Mouse (Mus musculus) granulocyte monocyte progenitor cell, adult 5-6 weeks (primary cell): Measurements from ENCODE around the gene Spocd1. TPM values are rescaled to one million over a fixed set of nuclear protein-coding genes. Genes with fewer than 3 reads are reported as not detected.

Experiments
- ATAC-seq: replicated peaks from 2 replicates; pipeline ENCODE4 v1.8.0; 2016; ENCODE audit warnings: mild to moderate bottlenecking, moderate TSS enrichment, inconsistent platforms; ENCODE audit not compliant: poor library complexity, severe bottlenecking
- total RNA-seq, 2 experiments: library from RNA; stranded (forward) in 1 of 2; stranded (reverse) in 1 of 2; fragments of 200-712, 200-1000 nt in 1 of 2; fragments of >200 nt in 1 of 2; fragmentation: Nextera tagmentation in 1 of 2; gene quantifications; 2 replicates each; pipeline ENCODE4 v1.2.3; 2014 to 2017

The Spocd1 gene
- total RNA-seq (2014; fragmentation: Nextera tagmentation) (1.4 TPM in 1 of 2 replicates, not detected in the other), total RNA-seq (2017) (not detected in 2 replicates)

DNA sequence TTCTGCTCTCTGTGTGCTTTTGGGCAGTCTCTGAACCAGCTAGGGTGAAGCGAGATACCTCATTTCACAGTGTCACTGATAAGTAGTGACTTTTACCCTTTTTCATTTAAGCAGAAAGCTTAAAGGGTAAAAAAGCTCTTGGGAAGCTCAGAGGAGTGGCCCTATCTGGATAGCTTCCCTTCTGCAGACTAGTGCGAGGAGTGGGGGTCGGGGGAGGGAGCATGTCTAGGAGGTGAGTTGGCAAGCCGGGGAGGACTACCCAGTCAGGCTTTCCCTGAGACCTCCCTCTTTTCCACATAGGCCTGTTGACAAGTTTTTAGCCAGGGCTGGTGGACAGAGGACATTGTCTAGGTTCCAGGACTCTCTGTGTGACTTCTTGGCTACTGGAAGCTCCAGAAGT, at the start of gene Spocd1:
Gene Spocd1, plus strand, starts transcription at position 301 of the 400 bp plus-strand sequence.
- no peak for ATAC-seq

DNA sequence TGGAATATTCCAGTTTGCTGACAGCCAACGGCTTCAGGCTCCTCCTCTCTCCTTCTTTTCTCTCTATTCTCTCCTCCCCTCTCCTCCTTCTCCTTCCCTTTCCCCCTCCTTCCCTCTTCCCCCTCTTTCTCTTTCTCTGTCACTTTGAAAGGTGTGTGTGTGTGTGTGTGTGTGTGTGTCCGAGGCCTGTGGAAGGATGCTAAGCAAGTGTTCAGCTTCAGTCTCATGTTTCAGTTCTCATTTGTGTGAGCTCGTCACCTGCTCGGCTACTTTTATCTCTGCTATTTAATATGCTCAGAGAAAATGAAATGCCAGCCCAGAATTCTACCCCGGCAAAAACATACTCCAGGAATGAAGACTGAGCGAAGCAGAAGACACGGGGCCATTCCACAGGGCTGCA, 48.4 kb upstream of the Spocd1 start:
- no peak for ATAC-seq

DNA sequence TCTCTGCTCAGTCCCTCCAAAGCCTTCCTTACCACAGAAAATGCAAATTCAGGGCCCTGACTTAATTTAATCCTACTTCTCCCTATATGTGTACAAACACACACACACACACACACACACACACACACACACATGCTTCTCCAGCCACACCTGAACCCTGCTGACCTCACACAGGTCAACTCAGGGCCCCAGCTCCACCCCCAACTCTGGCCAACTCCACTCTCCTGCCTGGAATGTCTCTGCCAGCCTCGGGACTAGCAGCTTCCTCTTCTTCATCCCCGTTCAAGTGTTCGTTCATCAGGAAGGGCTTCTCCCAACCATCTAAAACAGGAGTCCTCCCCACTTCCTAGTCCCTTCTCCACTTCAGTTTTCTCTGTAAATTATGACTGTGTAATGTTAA, 47.4 kb upstream of the Spocd1 start:
- ATAC-seq, result no peak

DNA sequence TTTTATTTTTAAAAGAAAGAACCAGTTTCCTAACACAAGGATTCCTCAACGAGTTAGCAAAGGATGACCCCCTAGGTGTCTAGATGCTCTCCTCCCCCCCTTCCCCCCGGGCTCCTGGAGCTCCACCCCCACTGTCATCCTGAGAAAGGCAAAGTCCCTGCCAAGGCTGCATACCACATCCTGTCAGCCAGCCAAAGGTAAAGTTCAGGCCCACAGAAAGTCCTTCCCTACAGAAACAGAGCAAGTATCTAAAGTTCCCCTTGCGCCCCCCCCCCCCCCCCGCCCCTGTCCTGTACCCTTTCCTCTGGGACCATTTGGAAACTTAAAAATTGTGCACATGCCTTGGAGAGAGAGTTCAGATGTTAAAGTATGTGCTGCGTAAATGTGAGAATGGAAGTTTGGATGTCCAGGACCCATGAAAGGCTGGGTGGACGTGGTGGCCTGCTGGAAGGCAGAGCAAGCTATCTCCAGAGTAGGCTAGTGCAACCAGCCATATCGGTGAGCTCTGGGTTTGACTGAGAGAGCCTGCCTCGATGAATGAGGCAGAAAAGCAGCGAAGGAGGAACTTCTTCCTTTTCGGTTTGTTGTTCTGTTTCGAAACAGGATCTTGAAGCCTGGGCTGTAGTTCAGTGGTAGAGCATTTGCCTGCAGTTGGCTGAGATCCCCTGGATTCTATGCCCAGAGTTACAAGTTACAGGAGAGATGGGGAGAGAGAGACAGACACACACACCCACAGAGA, 46.3 kb upstream of the Spocd1 start:
- peak; percentile 87 for ATAC-seq

DNA sequence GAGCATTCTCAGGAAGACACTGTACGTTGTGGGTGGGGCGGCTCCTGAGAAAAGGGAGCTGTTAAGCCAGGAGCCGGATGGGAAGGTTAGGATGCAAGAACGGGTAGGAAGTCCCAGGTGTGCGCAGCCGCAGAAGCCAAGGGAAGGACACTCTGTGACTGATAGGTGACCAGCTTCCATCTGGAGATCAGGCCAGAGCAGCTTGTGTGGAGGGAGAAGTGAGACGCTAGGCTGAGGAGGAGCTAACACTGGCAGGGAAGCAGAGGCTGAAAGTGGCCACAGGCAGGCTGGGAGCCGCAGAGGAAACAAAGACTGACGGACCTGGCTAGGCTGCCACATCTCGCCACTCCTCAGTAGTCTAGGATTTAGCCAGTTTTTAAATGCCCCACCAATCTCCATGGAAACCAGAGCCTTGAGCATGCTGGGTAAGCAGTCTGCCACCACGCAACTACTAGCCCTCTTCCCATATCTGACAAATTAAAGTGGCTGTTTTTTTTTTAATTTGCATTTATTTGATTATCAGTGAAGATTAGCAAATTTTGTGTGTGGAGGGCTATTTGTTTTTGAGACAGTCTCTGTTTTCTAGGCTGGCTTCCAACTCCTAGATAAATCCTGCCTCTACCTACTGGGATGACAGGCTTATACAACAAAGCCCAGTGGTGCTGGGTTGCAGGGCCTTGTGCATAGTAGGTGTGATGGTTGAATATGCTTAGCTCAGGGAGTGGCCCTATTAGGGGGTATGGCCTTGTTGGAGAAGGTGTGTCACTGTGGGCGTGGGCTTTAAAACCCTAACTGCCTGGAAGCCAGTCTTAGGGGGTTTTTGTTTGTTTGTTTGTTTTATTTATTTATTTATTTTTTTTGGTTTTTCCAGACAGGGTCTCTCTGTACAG, 44.8 kb upstream of the Spocd1 start:
- ATAC-seq, result peak; percentile 54

DNA sequence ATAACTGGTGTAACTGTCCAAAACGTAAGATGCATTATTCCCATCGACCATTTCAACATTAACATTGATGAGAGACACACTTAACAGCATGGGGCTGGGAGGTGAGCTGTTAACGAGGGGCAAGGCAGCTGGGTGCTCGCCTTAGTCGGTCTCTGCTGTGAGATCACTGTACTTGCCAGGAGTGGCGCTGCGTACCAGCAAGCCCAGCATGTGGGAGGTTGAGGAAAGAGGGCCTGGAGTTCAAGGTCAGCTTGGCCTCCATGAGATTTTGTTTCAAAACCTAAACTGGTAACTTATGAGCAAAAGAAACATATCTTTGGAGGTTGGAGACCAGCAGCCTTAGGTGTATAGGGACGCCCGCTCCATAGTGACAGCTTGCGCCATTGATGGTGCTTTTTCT, 39.4 kb upstream of the Spocd1 start:
- ATAC-seq, result no peak

DNA sequence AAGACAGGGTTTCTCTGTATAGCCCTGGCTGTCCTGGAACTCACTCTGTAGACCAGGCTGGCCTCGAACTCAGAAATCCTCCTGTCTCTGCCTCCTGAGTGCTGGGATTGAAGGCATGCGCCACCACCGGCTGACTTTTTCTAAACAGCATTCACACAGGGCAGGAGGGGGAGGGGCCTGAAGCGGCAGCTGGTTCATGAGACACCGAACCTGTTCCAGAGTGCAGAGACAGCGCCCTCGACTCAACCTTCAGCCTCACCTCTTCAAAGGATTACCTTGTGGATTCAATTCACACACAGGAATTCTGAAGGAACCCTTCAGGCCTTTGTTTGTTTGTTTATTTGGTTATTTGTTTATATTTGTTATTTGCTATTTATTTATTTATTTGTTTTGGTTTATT, 39.0 kb upstream of the Spocd1 start:
- ATAC-seq, result no peak

DNA sequence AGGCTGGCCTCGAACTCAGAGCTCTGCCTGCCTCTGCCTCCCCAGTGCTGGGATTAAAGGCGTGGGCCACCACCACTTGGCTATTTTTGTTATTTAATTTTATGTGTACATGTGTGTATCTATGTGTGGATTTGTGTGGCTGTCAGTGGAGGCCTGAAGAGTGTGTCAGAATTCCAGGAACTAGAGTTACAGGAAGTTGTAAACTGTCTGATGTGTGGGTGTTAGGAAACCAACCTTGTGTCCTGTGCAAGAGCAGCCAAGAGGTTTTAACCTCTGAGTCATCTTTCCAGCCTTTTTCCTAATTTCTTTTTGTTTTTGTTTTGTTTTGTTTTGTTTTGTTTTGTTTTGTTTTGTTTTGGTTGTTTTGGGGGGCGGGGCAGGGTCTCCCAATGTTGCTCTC, 34.2 kb upstream of the Spocd1 start:
- peak; percentile 59 for ATAC-seq

DNA sequence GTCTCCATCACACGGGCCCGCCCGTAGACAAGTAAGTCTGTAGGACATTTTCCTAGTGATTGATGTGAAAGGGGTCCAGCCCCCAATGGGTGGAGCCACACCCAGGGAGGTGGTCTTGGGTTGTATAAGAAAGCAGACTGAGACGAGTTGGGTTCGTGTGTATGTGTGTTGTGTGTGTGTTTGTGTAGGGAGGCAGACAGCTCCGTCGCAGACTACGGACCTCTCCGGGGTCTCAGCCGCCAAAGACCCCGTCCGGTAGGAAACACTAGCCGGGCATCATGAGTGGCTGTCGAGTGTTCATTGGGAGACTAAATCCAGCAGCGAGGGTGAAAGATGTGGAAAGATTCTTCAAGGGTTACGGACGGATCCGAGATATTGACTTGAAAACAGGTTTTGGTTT, 30.2 kb upstream of the Spocd1 start:
- ATAC-seq, result peak; percentile 90

DNA sequence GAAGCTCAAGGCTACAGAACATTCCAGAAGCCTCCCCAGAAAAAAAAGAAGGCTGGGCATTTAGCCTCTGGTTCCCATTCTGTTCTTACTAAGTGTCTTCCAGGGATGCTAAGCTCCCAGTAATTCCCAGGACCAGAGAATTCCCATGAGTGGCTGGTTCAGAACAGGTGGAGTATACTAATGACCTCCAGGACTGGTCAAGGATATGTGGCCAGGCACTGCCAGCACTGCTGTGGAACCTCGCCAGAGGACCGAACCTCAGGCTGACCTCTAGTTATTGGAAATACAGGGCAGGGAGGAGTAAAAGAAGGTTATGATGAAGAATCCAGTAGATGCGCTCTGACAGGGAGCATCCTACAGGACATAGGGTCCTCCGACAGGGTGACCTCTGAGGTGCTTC, 26.7 kb upstream of the Spocd1 start:
- ATAC-seq, result no peak

DNA sequence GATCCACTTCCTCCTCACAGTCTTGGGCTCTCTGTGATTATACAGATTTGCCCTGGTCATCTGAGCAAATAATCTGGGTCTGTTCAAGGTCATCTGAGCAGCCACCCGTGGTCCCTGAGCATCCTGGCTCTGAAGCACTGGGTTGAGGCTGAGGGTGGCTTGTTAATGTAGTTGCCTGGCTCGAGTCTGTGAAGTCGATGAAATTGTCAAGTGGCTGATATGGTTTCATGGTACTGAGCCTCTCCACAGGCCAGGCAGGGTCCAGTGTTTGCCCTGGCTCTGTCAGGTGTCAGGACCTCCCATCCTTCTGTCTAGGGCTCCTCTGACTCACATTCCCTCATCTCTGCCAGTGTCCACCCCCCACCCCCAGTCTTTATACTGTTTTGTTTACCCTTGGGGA, 25.5 kb upstream of the Spocd1 start:
- ATAC-seq, result no peak

DNA sequence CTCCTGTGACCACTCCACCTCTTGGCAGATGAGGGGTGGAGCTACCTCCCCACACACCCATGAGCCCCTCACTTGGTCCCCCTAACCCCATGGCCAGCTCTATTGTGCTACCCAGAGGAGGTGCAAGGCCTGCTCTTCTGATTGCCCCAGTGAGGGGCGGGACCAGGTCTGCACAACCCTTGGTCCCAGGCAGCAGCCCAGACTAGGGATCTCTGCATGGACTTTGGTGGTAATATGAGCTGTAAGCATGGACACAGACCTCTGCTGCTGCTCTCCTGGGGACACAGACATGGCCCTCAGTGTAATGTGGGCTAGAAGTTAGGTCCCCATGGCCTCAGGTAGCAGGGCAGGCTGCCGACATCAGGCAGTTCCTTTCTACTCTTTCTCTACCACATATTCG, 24.0 kb upstream of the Spocd1 start:
- no peak for ATAC-seq

DNA sequence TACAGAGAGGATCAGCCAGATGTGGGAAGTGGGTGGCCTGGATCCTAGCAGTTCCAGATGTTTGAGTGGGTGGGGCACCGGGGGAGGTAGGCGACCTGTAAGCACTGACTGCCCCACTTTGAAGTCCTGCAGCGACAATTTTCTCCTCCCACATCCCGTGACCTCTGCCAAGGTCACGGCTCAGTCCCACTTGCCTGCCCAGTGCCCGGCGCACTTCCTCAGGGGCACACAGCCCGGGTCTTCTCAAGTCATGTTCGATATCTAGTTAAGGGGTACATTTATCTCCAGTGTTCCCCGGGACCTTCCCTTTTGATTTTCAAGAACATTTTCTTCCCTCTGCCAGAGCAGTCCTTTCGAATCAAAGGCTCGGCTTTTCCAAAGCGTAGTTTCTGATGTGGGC, 23.0 kb upstream of the Spocd1 start:
- no peak for ATAC-seq

DNA sequence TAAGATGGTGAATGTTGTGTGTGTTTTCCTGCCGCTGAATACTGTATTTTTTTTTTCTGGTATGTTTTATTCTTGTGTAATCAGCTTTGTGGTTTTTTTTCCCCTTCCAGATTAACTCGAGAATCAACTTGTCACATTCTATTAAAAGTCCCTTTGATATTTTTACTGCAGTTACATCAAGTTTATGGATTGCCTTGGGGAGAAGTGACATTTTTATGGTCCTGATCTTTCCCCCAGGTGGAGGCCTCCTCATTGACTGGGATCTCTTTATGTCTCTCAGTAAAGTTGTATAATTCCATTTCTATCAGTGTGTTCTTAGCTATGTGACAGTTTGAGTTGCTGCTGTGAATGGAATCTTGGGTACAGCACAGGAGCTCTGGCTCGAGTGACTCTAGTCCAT, 20.2 kb upstream of the Spocd1 start:
- no peak for ATAC-seq

DNA sequence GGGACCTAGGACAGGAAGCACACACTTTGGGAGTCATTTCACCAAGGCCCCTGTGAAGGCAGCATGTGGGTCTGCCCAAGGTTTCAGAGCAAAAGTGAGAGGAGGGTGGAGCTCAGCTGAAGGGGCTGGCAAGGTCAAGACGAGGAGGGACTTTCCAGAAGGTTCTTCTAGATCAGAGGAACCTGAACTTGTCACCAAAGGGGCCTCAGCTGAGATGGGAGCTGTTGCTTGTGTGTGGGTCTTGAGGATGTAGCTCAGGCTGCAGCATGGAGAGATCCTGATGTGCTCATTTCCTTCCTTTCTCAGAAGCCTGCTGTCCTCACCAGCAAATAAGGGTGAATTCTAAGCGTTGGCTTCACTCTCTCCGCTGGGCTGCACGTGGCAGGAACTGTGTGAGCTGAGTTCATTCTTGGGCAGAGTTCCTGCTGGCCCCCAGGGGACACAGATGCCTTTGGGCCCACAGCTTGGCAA, 19.8 kb upstream of the Spocd1 start:
- ATAC-seq, result peak; percentile 57

DNA sequence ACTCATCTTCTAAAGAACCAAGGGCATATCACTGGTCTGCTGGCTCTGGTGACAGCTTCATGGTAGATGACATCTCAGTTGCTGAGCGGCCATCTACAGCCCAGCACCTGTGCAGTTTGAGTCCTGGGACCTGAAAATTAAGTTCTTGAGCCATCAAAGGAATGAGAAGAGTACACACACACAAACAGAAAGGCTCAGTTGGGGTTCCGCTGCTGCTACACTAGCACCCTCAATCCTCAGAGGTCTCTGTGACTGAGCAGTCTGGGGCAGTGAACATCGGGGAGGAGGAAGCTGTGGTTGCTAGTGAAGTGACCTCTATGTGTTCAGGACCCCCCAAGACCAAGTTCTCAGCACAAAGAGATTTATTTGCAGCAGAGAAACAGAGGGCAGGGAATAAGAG, 16.1 kb upstream of the Spocd1 start:
- no peak for ATAC-seq

DNA sequence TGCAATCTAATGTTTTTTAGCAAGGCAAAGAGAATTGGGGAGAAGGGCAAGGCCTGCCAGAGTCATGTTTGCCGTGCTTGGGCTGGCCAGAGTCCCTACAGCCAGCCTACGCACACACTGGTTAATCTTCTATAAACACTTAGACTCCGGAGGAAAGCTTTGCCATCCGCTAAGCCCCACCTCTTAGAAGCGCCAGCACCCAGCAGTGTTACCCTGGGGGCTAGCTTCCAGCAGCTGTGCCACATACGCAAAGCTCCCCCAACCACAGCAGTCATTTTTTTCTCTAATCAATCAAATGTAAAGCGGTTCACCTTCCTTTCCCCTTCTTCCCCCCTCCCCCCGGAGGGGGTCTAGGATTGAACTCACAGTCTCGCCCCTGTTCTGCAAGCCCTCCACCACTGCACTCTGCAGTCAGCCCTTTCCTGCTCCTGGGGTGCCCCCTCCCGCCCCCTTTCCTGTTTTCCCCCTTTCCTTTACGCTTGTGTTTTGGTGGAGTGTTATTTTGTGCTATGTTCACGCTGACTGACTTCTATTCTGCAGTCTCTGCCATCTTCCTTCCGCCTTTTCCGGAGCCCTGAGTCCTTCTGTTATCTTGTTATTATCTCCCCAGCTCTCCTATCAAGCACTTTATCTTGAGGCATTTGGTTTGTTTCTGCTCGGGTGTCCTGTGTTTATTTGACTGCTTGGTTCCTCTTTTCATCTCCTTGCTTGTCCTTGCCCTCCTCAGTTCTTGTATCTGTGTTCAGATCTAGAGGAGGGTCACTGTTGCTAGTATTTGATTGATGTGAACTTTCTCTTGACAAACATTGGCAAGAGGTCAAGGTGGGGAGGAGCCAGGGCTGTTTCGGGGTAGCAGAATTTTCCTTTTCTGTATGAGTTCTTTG, 15.0 kb upstream of the Spocd1 start:
- peak; percentile 74 for ATAC-seq

DNA sequence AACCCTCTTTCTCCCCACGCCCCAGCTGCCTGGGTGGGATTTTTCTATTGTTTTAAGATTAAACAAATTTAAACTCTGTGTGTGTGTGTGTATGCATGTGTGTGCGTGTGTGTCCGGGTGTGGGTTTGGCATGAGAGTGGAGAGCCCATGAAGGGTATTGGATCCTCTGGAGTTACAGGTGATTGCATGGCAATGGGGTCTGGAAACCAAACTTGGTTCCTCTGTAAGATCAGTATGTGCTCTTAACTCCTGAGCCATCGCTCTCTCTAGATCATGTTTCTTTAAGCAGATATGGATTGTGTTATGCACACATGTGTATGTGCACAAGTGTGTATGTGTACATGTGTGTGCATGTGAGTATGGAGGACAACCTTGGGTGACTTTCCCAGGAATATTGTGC, 14.4 kb upstream of the Spocd1 start:
- ATAC-seq, result no peak

DNA sequence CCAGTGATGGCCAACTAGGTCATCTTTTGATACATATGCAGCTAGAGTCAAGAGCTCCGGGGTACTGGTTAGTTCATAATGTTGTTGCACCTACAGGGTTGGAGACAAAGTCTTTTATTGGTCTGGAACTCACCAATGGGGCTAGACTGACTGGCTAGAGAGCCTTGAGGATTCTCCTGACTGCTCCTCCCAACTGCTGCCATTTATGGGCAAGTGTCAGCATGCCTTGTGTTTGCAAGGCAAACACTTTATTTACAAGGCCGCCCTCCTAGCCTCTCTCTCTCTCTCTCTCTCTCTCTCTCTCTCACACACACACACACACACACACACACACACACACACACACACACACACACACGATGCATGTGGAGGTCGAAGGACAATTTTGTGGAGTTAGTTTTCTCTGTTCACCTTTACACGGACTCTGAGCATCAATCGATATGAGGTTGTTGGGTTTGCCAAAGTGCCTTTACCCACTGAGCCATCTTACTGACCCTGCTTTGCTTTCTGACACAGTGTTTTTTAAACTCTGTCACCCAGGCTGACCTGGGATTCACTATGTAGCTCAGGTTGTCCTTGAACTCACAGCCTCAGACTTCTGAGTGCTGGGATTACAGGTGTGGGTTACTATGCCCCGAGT, 13.6 kb upstream of the Spocd1 start:
- no peak for ATAC-seq

DNA sequence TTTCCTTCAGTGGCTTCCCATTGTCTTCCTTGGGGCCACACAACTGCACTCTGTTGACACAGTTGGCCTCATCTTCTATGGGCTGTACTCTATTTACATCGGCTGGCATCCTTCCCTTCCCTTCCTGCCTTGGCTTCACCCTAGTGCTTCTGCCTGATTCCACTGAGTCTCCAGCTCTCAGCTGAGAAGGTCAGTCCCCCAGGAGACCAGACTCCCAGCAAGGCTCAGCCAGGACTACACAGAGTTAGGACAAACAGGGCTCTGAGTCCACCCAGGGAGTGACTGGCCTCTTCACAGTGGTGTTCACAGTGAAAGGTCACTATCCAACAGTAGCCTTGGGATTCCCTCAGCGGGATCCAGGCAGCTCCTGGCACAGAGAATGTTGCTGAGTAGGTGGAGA, 12.9 kb upstream of the Spocd1 start:
- ATAC-seq, result no peak
